Mouse (Mus musculus) midbrain, postnatal 0 days (tissue): ENCODE results near the gene Pias4. TPM values are rescaled to one million over a fixed set of nuclear protein-coding genes. Genes with fewer than 3 reads are reported as not detected.

Experiments
- ATAC-seq: fragments of 200-750 bp; cut with Nextera tagmentation; 2 replicates; pipeline ENCODE4 v1.8.0; 2017; ENCODE audit warnings: moderate number of reproducible peaks, mild to moderate bottlenecking, moderate TSS enrichment, moderate library complexity; ENCODE audit not compliant: low FRiP score
- DNase-seq: peaks from one replicate; pipeline ENCODE4 v3.0.0-alpha.2; 2015; ENCODE audit warnings: low spot score
- H3K27ac ChIP-seq: fragments of 300-500 bp; sonication (generic); 2 replicates; pipeline ENCODE4 v1.5.1; 2014; ENCODE audit warnings: low read depth, mild to moderate bottlenecking, low read length, mixed read lengths
- H3K27me3 ChIP-seq: fragments of 300-500 bp; sonication (generic); 2 replicates; pipeline ENCODE4 v1.6.1; 2014; ENCODE audit warnings: low read length, control low read depth, mixed read lengths; ENCODE audit not compliant: insufficient read depth
- H3K36me3 ChIP-seq: fragments of 300-500 bp; sonication (generic); 2 replicates; pipeline ENCODE4 v1.6.1; 2014; ENCODE audit warnings: low read length, control low read depth, mixed read lengths; ENCODE audit not compliant: insufficient read depth
- H3K4me1 ChIP-seq: fragments of 300-500 bp; sonication (generic); 2 replicates; pipeline ENCODE4 v1.6.1; 2014; ENCODE audit warnings: mild to moderate bottlenecking, control low read depth, antibody characterized with exemption, low read length, mixed read lengths; ENCODE audit not compliant: insufficient read depth
- H3K4me2 ChIP-seq: fragments of 300-500 bp; sonication (generic); 2 replicates; pipeline ENCODE4 v1.6.1; 2014; ENCODE audit warnings: low read depth, mild to moderate bottlenecking, low read length, mixed read lengths; ENCODE audit not compliant: poor library complexity, severe bottlenecking
- H3K4me3 ChIP-seq: fragments of 300-500 bp; sonication (generic); 2 replicates; pipeline ENCODE4 v1.5.1; 2014; ENCODE audit warnings: low read depth, mild to moderate bottlenecking, low read length, moderate library complexity
- H3K9ac ChIP-seq: fragments of 300-500 bp; sonication (generic); replicated peaks from 2 replicates; pipeline ENCODE4 v1.6.1; 2014; ENCODE audit warnings: mild to moderate bottlenecking, low read length, moderate library complexity, mixed read lengths; ENCODE audit not compliant: poor library complexity, severe bottlenecking
- H3K9me3 ChIP-seq: fragments of 300-500 bp; sonication (generic); 2 replicates; pipeline ENCODE4 v1.6.1; 2016; ENCODE audit warnings: low read length, control low read depth
- CTCF ChIP-seq: IDR thresholded peaks from 2 replicates; pipeline ENCODE4 v1.5.1; 2016; ENCODE audit warnings: antibody characterized with exemption, mild to moderate bottlenecking
- WGBS: fragments of 180-500 bp; shearing (Covaris S2); extraction: QIAGEN DNeasy Blood & Tissue Kit; methylation state at CpG from one replicate; pipeline ENCODE4 v1.1.7; 2014; 5-methylcytosine and 5-hydroxymethylcytosine counted together
- polyA plus RNA-seq: library from polyadenylated mRNA; unstranded; fragments of >200 nt; fragmentation: Nextera tagmentation; extraction: Ambion mirVana; gene quantifications from 2 replicates; pipeline ENCODE4 v1.2.1, GENCODE M21; 2015
- total RNA-seq: library from RNA; depleted of rRNA; stranded (reverse); fragments of >200 nt; gene quantifications from 2 replicates; pipeline ENCODE4 v1.2.3, GENCODE M21; 2014

Pias4 gene
- total and polyA plus RNA-seq, 2 experiments from 2014 or later, result 30.1 to 38.0 TPM

GRCm38 (mm10) chr10:81192270-81192967 lies 24.7 kb upstream of the Pias4 start:
- no peak for TF ChIP-seq CTCF
- 1% methylated on average over 58 of the region's 93 CpGs for WGBS
- peaks cover 4% of the 10 kb centered on the region for H3K4me1 ChIP-seq
- peak; percentile 88 for ATAC-seq
- DNase-seq, result peak; percentile 92
- H3K4me3 ChIP-seq, result peak overlapping the region; percentile 46
- peak overlapping the region; percentile 57 for H3K4me2 ChIP-seq
- H3K9me3 ChIP-seq, result no peaks in the 10 kb centered on the region
- peaks cover 12% of the 10 kb centered on the region for H3K36me3 ChIP-seq
- H3K27me3 ChIP-seq, result peaks cover 17% of the 10 kb centered on the region
- H3K9ac ChIP-seq, result peak overlapping the region; percentile 45
- peak overlapping the region; percentile 92 for H3K27ac ChIP-seq

GRCm38 (mm10) chr10:81191342-81191982 lies 23.7 kb upstream of the Pias4 start:
- ATAC-seq (no peak), DNase-seq (no peak)
- WGBS, result 85% methylated on average over 18 of the region's 18 CpGs
- H3K36me3 ChIP-seq, result peaks cover 16% of the 10 kb centered on the region
- H3K9me3 ChIP-seq, result no peaks in the 10 kb centered on the region
- H3K9ac ChIP-seq, result no peak overlapping the region
- peaks cover 13% of the 10 kb centered on the region for H3K27me3 ChIP-seq
- no peak for TF ChIP-seq CTCF
- peak overlapping the region; percentile 57; the same call in 1 of the 2 replicates for H3K4me2 ChIP-seq
- no peak overlapping the region for H3K4me3 ChIP-seq
- H3K4me1 ChIP-seq, result peaks cover 4% of the 10 kb centered on the region
- H3K27ac ChIP-seq, result peak overlapping the region; percentile 92

- ATAC-seq (no peak), DNase-seq (no peak)
- H3K27me3 ChIP-seq, result peaks cover 11% of the 10 kb centered on the region
- WGBS, result 80% methylated on average over 6 of the region's 6 CpGs
- TF ChIP-seq CTCF, result peak; percentile 43
- H3K4me1 ChIP-seq, result peaks cover 4% of the 10 kb centered on the region
- H3K9ac ChIP-seq, result no peak overlapping the region
- no peaks in the 10 kb centered on the region for H3K9me3 ChIP-seq
- no peak overlapping the region for H3K27ac ChIP-seq
- H3K4me2 ChIP-seq, result no peak overlapping the region
- peaks cover 16% of the 10 kb centered on the region for H3K36me3 ChIP-seq
- no peak overlapping the region for H3K4me3 ChIP-seq
These were observed 23.2 kb upstream of the Pias4 start for GRCm38 (mm10) chr10:81190912-81191321.

GRCm38 (mm10) chr10:81190236-81190911 lies 22.7 kb upstream of the Pias4 start:
- no peak overlapping the region for H3K27ac ChIP-seq
- H3K9ac ChIP-seq, result no peak overlapping the region
- no peak for ATAC-seq
- no peak overlapping the region for H3K4me3 ChIP-seq
- no peak overlapping the region for H3K4me2 ChIP-seq
- 71% methylated on average over 30 of the region's 31 CpGs for WGBS
- H3K4me1 ChIP-seq, result peaks cover 4% of the 10 kb centered on the region
- peaks cover 16% of the 10 kb centered on the region for H3K36me3 ChIP-seq
- DNase-seq, result no peak
- peak; percentile 62 for TF ChIP-seq CTCF
- H3K9me3 ChIP-seq, result no peaks in the 10 kb centered on the region
- H3K27me3 ChIP-seq, result peaks cover 5% of the 10 kb centered on the region

DNA sequence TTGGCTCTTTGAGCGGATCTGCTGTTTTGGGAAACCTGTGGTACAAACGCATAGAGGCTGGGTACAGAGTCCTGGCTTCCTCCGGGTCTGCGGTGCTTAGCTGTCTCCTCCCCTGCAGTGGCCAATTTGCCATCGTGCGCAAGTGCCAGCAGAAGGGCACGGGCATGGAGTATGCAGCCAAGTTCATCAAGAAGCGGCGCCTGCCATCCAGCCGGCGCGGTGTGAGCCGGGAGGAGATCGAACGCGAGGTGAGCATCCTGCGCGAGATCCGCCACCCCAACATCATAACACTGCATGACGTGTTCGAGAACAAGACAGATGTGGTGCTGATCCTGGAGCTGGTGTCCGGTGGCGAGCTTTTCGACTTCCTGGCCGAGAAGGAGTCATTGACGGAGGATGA lies 22.1 kb upstream of the Pias4 start:
- no peak for TF ChIP-seq CTCF
- Histone ChIP-seq H3K27ac (no peak overlapping the region), H3K4me1 (peaks cover 4% of the 10 kb centered on the region), H3K9me3 (no peaks in the 10 kb centered on the region), H3K36me3 (peaks cover 16% of the 10 kb centered on the region), H3K4me3 (no peak overlapping the region), H3K9ac (no peak overlapping the region), H3K27me3 (no peaks in the 10 kb centered on the region), H3K4me2 (no peak overlapping the region)
- 82% methylated on average over 26 of the region's 26 CpGs for WGBS
- DNase-seq (no peak), ATAC-seq (no peak)

DNA sequence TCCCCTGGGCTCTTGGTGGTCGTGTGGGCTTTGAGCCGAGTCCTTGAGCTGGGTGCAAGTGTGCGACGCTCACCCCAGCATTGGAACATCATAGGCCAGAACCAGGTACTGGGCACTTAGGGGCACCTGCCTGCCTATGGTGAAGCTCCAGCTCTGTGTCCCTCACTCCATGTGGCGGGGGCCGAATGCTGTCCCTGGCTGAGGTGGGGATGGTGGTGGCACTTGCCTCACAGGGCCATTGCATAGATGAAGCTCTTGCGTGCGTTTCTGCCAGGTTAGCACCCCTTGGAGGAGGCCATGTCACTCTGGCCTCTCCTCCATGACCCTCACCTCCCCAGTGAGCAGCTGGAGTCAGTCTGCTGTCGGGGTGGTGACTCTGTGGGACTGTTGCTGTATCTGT lies 19.4 kb upstream of the Pias4 start:
- H3K9me3 ChIP-seq, result no peaks in the 10 kb centered on the region
- H3K4me2 ChIP-seq, result no peak overlapping the region
- no peaks in the 10 kb centered on the region for H3K27me3 ChIP-seq
- ATAC-seq (no peak), DNase-seq (no peak)
- H3K9ac ChIP-seq, result no peak overlapping the region
- no peak for TF ChIP-seq CTCF
- WGBS, result 95% methylated on average over 9 of the region's 9 CpGs
- H3K4me3 ChIP-seq, result no peak overlapping the region
- H3K4me1 ChIP-seq, result peaks cover 7% of the 10 kb centered on the region
- H3K36me3 ChIP-seq, result peaks cover 23% of the 10 kb centered on the region
- no peak overlapping the region for H3K27ac ChIP-seq
